Mouse (Mus musculus) spleen, postnatal 4 days (tissue): Measurements from ENCODE around the gene Rxfp2.

Experiments used
- DNase-seq, 2 experiments: peaks; one replicate each; pipeline ENCODE4 v3.0.0; 2022; ENCODE audit warnings: low spot score in 2 of 2

Rxfp2 gene

GRCm38 (mm10) chr5:150114778-150115177, 96.3 kb downstream of the Rxfp2 start:
- no peak for DNase-seq

- no peak for DNase-seq
Measured at GRCm38 (mm10) chr5:150115271-150116092, 97.0 kb downstream of the Rxfp2 start.

GRCm38 (mm10) chr5:150116216-150116905, 97.9 kb downstream of the Rxfp2 start:
- no peak for DNase-seq

- DNase-seq: peak; percentile 34 to 75
Measured at GRCm38 (mm10) chr5:150116906-150117216, 98.4 kb downstream of the Rxfp2 start.

GRCm38 (mm10) chr5:150118124-150118454, 99.6 kb downstream of the Rxfp2 start:
- DNase-seq: no peak

- peak; percentile 96 to 97 for DNase-seq
Measured at GRCm38 (mm10) chr5:150118455-150119241, 100.2 kb downstream of the Rxfp2 start, which contains the start of gene Fry. Fry (plus strand) TSS chr5:150118645.

- no peak for DNase-seq
Measured at GRCm38 (mm10) chr5:150120676-150121075, 102.2 kb downstream of the Rxfp2 start.

- DNase-seq: no peak
Measured at GRCm38 (mm10) chr5:150122095-150122494, 103.6 kb downstream of the Rxfp2 start.

- no peak for DNase-seq
Measured at GRCm38 (mm10) chr5:150122571-150122970, 104.1 kb downstream of the Rxfp2 start.

- DNase-seq: no peak
Measured at GRCm38 (mm10) chr5:150125920-150126319, 107.4 kb downstream of the Rxfp2 start.

GRCm38 (mm10) chr5:150128432-150128831, 110.0 kb downstream of the Rxfp2 start:
- no peak for DNase-seq

GRCm38 (mm10) chr5:150130144-150130543, 111.7 kb downstream of the Rxfp2 start:
- no peak for DNase-seq

GRCm38 (mm10) chr5:150131166-150131565, 112.7 kb downstream of the Rxfp2 start:
- no peak for DNase-seq
